Mouse (Mus musculus) ES-Bruce4 (cell line): ENCODE measurements around the gene Apba2.

ENCODE experiments used
- EP300 ChIP-seq: IDR thresholded peaks from 2 replicates; pipeline ENCODE4 v1.6.1; 2011; ENCODE audit warnings: low read depth, low read length; ENCODE audit not compliant: insufficient read depth
- POLR2A ChIP-seq: IDR thresholded peaks from one replicate; pipeline ENCODE4 v1.8.1; 2011; ENCODE audit warnings: low read length; ENCODE audit not compliant: insufficient read depth

GRCm38 (mm10) chr7:64570914-64571313, 69.4 kb downstream of the Apba2 start:
- TF ChIP-seq POLR2A: no peak
- no peak for TF ChIP-seq EP300
